Mouse (Mus musculus) G1E-ER4 (cell line): ENCODE measurements around the gene Pop5. TPM values are rescaled to one million over a fixed set of nuclear protein-coding genes. Genes with fewer than 3 reads are reported as not detected.

Source experiments
- GATA1 ChIP-seq: IDR thresholded peaks from one replicate; pipeline ENCODE4 v1.8.0; 2012; ENCODE audit warnings: low read length, inconsistent platforms
- polyA plus RNA-seq: library from polyadenylated mRNA; stranded (reverse); fragments of >175 nt; gene quantifications from 2 replicates; pipeline ENCODE4 v1.2.3, GENCODE M21; 2012

Pop5 gene
- polyA plus RNA-seq, 1 experiment, result 32.1 TPM

- TF ChIP-seq GATA1, result no peak
These were observed 34.3 kb downstream of the Pop5 start for GRCm38 (mm10) chr5:115269969-115270368.

DNA sequence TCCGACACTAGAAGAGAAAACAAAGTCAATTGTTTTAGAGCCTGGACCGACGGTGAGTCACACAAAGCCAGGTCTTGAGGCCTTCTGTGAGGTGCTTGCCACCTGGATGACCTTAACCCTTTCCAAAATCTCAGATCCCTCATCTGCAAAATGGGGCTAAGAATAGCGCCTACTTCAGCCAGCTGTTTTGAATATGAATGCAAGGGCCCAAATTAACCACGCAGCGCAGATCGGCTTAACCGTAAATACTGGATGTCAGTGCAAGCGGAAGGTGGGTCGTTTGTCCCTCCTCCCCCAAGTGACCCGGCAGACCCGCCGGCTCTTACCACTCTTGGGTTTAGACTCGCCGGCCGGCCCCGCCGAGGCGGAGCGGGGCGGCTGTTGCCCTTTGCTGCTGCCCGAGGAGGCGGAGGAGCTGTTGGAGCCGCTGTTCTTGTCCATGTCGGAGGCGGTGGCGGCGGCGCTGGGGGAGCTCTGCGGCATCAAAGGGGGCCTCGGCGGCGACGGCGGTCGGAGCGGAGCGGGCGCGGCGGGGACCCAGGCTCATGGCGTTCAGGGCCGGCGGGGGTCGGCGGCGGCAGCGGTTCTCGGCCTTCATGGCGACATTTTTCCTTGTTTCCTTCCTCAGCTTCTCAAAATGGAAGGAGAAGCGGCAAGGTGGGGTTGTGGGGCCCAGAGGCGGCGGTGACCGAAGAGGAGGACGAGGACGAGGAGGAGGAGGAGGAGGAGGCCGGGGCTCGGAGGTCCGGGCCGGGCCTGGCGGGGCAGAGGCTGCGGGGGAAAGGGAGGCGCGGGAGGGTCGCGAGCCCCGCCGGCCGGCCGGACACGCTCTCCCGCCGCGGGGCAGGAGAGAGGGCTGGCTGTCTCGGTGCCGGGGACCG lies 36.5 kb downstream of the Pop5 start:
- no peak for TF ChIP-seq GATA1

DNA sequence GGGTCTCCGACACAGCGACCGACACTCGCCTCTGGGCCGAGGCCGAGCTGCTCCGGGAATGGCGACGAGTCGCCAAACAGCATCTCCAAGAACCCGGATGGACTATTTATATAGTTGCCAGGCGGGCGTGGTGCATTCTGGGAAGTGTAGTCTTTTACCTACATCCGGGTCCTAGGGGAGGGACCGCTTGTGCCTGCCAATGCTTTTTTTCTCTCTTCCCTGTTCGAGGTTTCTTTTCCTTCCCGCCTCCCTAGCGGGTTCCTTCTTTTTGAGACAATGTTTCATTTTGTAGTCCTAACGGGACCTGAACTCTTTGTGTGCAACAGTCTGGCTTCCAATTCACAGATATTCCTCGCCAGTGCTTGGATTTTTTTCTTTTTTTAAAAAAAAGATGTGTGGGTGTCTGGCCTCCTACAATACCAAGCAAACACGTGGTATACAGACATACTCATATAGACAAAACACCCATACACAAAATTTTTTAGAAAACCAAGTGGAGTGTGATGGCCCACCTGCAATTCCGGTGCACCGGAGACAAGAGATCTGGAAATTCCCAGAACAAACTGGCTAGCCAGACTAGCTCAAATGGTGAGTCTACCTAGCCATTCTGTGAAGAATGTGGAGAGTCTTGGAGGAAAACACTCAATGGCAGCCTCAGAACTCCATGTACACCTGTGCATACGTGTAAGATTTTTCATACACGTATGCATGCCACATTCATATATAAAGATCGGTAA lies 37.3 kb downstream of the Pop5 start, which contains the start of gene Rnf10:
TSS of gene Rnf10 (minus strand) at position 87 of the 737 bp plus-strand sequence.
- TF ChIP-seq GATA1, result no peak

DNA sequence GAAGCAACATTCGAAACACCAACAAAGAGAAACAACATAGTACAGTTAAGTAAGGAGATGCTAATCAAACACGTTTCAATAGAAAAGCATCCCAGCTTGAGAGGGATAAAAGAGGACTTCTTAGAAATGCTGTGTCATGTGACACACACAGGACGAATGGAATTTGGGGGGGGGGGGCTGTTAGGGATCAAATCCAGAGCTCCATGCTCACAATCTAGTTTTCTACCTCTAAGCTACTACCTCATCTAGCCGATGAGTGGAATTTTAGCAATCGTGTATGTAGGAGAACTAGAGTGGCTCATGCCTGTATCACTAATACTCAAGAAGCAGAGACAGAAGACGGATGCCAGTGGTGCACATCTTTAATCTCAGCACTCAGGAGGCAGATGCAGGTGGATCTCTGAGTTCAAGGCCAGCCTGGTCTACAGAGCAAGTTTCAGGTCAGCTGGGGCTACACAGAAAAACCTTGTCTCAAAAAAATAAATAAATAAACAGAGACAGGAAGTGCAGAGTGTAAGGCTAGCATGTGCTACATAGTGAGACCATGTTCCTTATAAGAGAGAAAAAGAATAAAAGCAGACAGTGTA lies 38.0 kb downstream of the Pop5 start:
- no peak for TF ChIP-seq GATA1

GRCm38 (mm10) chr5:115274353-115274752 lies 38.7 kb downstream of the Pop5 start:
- TF ChIP-seq GATA1, result no peak

DNA sequence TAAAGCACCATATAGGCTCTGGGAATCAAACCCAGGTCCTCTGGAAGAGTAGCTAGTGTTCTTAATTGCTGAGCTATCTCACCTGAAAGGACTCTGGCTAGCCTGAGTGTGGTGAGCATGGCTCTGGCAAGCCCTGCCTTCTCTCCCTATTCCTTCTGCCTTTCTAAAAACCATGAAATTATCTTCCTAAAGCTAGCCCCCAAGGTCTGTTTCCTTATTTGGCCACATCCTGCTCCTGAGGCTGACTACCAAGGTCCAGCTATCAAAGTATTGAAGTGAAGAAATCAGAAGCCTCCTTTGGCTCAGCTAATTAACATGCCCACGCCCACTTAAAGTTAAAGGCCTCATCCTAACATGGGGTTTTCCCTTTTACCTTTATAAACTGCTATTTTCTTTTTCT lies 39.1 kb downstream of the Pop5 start:
- TF ChIP-seq GATA1, result no peak

DNA sequence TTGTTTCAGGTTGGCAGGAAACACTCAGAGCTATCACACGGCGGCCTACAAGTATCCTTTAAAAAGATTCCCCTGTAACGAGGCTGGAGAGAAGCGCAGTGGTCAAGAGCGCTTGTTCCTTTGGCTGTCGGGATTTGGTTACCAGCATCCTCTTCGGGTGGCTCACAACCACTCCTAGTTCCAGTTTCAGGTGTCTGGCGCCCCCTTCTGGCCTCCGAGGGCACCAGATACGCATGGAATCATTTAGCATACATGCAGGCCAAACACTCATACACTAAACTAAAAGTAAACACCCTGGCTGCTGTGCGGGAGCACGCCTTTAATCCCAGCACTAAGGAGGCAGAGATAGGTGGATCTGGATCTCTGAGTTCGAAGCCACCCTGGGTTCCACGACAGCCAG lies 40.4 kb downstream of the Pop5 start:
- TF ChIP-seq GATA1, result no peak

DNA sequence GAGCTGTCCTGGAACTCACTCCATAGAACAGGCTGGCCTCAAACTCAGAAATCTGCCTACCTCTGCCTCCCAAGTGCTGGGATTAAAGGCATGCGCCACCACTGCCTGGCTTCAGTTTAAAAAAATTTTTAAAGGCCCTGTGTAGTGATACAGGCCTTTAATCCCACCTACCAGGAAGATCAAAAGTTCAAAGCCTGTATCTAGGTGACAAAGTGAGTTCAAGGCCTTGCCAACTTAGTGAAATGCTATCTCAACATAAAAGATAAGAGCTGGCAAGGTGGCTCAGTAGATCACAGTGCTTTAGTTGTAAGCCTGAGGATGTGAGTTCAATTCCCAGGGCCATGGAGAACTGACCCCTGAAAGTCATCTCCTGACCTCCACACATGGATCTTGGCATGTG lies 42.4 kb downstream of the Pop5 start:
- no peak for TF ChIP-seq GATA1

- no peak for TF ChIP-seq GATA1
These were observed 43.1 kb downstream of the Pop5 start for GRCm38 (mm10) chr5:115278785-115279184.

GRCm38 (mm10) chr5:115279226-115280049 lies 43.8 kb downstream of the Pop5 start, which contains the start of gene Coq5:
TSS of gene Coq5 (plus strand) at chr5:115279666.
- no peak for TF ChIP-seq GATA1

DNA sequence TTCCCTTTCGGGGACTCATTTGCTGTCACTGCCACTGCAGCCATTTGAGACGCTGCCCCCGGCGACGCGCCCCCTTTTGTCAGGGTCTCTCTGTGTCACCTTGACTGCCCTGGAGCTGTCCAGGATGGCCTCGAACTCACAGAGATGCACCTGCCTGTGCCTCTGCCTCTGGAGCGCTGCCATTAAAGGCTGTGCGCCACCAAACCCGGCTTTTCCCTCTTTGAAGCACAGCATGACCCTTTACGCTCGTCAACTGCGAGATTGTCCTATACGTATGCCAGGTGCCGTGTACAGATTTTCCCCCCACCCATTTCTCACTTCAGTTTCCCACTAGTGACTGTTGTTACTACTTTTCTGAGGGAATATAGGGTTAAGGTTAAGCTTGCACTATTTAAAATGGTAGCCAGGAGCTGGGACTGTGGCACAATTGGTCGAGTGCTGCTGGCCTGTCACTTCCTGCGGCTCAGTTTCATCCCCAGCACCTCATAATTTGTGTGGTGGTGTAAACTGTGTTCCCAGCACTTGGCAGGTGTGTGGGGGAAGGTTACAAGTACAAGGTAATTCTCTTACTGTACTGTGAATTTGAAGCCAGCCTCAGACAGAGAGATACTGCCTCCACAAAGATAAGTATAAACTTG lies 44.5 kb downstream of the Pop5 start:
- no peak for TF ChIP-seq GATA1

- no peak for TF ChIP-seq GATA1
These were observed 49.1 kb downstream of the Pop5 start for GRCm38 (mm10) chr5:115284735-115285134.

DNA sequence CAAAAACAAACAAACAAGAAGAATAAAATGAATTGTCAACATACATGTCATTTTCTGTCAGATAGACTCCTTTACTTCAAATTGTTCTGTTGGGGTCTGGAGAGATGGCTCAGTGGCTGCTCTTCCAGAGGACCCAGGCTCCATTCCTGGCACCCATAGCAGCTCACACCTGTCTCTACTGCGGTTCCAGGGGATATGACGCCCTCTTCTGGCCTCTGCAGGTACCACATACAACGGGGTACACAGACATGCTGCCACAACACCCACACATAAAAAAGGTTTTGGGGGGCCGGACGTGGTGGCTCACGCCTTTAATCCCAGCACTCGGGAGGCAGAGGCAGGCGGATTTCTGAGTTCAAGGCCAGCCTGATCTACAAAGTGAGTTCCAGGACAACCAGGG lies 58.5 kb downstream of the Pop5 start:
- TF ChIP-seq GATA1, result no peak

Other genes with a start within 250 kb of the Pop5 start
- 27.2 and 31.9 TPM in 2 replicates for gene Sppl3, start 224.7 kb upstream of the Pop5 start, polyA plus RNA-seq
- gene Gm10401, start 137.5 kb upstream of the Pop5 start, polyA plus RNA-seq, result not detected in 2 replicates
- 67.5 and 69.2 TPM in 2 replicates for gene Acads, start 116.5 kb upstream of the Pop5 start, polyA plus RNA-seq
- 37.8 and 47.6 TPM in 2 replicates for gene Unc119b, start 100.9 kb upstream of the Pop5 start, polyA plus RNA-seq
- gene Mlec, start 77.7 kb upstream of the Pop5 start, polyA plus RNA-seq, result 61.4 and 64.0 TPM in 2 replicates
- gene Cabp1, start 41.5 kb upstream of the Pop5 start, polyA plus RNA-seq, result not detected in 2 replicates
- gene Rnf10, start 37.1 kb downstream of the Pop5 start, polyA plus RNA-seq, result 270 and 383 TPM in 2 replicates
- gene Coq5, start 43.8 kb downstream of the Pop5 start, polyA plus RNA-seq, result 23.8 and 27.3 TPM in 2 replicates
- gene Dynll1, start 65.2 kb downstream of the Pop5 start, polyA plus RNA-seq, result 399 and 435 TPM in 2 replicates
- 146 and 183 TPM in 2 replicates for gene Srsf9, start 91.3 kb downstream of the Pop5 start, polyA plus RNA-seq
- gene Gatc, start 105.3 kb downstream of the Pop5 start, polyA plus RNA-seq, result 16.0 and 21.8 TPM in 2 replicates
- 3.4 and 10.5 TPM in 2 replicates for gene Triap1, start 105.4 kb downstream of the Pop5 start, polyA plus RNA-seq
- 2,043 and 2,441 TPM in 2 replicates for gene Cox6a1, start 113.1 kb downstream of the Pop5 start, polyA plus RNA-seq
- gene Msi1, start 193.8 kb downstream of the Pop5 start, polyA plus RNA-seq, result 2.4 TPM in 2 replicates
- not detected in 2 replicates for gene Pla2g1b, start 230.4 kb downstream of the Pop5 start, polyA plus RNA-seq
- gene Sirt4, start 248.9 kb downstream of the Pop5 start, polyA plus RNA-seq, result 6.3 and 9.5 TPM in 2 replicates